Mouse (Mus musculus) lung, postnatal 4 days (tissue): ENCODE data around the gene Smg6.

ENCODE experiments used
- DNase-seq, 2 experiments: peaks; one replicate each; pipeline ENCODE4 v3.0.0; 2021

The Smg6 gene

DNA sequence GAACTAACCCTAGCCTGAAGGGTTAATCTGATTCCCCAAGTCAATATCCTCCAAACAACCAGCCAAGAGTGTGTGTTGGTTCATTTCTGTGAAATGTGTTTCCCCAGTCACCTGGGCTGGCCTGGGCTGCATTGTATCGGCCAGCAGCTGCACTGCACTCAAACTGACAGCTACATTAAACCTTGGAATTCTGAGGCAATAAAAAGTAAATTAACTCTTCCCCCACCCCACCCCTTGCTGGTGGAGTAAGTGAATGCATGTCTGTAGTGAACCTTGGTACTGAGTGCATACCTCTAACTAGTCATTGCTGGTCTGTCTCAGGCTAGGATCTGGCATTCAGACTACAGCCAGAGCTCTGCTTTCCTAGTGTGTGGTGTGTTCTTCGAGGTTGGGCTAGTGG, 124.2 kb downstream of the Smg6 start:
- no peak for DNase-seq

DNA sequence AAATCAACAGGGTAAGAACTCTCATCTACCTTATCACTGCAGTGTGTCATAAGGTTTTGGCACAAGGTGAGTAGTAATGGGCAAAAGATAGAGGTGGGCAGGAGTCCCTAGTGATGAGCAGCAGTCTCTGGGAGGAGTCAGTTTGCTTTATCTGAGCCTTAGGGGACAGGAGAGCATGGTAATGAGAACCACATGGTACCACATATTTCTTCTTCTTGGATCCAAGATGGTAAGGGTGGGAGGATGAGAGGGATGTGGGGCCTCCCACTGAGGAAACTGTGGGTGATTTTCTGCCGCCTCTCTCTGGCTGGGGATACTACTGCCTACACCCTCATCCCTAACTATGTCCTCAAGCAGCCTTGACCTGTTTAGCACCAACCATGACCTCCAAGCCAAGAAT, 125.6 kb downstream of the Smg6 start:
- no peak for DNase-seq

DNA sequence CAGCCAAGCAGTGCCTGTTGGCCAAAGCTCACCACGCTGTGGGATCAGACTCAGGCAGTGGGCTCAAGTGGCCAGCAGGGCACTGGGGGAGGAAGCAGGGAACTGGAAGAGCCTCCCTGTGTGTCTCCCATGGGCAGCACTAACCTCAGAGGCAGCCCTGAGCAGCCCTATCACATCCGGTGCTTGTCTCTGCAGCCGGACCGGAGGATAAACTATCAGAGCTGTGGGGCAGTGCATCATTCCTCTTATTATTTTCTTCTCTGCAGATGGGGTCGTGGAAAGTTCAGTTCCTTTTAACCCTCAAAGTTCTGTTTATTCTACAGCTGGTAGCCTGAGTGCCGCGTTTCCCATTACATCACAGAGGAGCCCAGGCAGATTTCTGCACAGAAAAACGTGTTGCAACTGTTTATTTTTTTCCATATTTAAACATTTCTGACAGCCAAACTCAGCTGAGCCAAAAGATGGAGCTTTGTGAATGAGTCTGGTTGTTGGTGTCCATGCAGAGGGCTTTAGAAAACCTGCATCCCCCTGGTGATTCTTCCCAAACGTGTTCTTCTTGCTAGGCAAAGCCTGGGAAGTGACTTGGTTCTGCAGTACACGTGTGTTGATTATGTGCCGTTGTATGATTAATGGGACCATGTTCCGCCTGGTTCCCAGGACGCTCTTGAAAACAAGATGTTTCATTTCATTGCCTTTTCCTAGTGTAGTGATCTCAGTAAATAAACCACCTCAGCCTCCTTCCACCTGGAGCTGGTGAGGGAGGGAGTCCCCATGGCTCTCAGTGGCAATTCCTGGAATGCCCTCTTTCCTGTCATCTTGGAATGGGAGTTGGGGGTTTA, 126.3 kb downstream of the Smg6 start:
- peak; percentile 79 to 91 for DNase-seq

DNA sequence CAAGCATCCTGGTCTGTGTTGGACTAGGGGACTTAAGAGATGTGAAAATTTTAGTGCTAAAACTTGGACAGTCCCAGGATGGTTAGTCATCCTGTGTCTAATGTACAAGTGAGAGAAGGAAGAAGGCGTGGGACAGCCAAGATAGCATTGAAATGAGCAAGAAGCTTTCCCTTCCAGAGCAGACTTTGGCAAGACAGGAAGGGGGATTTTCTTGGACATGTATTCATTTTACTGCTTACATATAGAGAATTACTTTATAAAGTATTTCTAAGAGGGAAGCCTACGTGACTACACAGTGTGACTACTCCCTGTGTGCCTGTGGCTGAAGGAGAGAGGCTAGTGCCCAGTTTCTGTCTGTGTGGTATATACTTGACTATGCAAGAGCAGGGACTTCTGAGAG, 127.4 kb downstream of the Smg6 start:
- no peak for DNase-seq

DNA sequence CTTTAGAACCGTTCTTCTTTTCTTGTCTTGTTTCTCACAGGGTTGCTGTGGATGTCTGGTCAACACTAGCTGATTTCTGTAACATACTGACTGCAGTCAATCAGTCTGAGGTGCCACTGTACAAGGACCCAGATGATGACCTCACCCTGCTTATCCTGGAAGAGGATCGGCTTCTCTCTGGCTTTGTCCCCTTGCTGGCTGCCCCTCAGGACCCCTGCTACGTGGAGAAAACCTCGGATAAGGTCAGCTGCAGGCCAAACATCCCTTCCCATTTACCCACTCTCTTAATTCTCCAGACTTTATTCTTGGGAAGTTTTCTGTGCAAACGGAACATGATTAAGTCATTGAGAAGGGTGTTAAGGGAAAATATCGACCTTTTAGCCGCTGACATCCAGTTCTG, 128.1 kb downstream of the Smg6 start:
- DNase-seq, result peak; percentile 45 to 65

DNA sequence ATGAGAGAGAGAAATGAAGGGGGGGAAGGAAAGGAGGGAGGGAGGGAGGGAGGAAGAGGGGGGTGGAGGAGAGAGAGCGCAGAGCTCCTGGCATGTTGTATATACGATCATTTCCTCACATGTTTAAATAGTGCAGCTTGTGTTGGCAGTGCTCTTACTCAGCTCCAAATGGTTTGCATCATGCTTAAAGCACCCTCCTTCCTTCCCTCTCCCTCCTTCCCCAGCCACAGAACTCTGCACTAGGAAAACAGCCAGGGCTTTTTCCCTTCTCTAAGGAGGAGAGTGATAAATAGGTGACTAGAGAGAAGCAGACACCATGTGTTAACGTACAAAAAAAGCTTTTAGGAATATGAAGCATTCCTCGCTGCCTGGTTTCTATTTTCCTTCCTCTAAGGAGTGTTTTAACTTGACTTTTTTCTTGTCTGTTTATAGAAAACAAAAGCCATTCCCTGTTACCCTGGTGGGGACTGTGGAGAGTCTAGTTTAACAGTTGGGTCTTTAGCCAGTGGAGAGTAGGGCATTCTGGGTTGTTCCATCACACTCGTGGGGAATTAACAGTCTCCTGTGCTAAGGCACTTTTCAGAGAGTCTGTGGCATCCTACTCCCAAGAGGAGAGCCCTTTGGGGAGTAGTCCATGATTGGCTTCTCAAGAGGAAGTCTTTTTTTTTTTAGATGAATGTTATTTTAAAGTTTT, 128.7 kb downstream of the Smg6 start:
- DNase-seq, result peak; percentile 66

DNA sequence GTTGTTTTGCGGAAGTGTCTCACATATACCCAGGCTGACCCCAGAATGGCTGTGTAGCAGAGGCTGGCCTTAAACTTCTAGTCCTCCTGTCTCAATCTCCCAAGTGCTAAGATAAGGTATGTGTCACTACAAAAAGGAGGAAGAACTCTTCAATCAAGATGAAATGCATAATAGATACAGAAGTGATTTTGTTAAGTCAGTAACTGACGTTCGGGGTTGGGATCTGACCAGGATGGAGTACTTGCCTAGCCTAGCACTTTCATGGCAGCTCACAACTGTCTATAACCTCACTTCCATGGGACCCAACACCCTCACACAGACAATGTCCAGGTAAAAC, 129.2 kb downstream of the Smg6 start:
- DNase-seq, result no peak

DNA sequence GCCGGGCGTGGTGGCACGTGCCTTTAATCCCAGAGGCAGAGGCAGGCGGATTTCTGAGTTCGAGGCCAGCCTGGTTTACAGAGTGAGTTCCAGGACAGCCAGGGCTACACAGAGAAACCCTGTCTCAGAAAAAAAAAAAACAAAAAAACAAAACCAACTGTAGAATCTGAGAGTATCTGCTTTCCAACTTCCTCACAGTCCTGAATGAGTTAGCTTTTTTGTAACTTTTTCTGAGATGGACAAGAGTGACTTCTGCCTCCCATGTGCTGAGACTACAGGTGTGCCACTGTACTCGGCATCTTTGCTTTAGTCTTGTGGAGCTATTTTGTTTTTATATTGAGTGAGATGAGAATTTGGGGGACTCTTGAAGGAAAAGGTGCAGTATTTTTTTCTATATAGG, 137.0 kb downstream of the Smg6 start:
- DNase-seq, result no peak

DNA sequence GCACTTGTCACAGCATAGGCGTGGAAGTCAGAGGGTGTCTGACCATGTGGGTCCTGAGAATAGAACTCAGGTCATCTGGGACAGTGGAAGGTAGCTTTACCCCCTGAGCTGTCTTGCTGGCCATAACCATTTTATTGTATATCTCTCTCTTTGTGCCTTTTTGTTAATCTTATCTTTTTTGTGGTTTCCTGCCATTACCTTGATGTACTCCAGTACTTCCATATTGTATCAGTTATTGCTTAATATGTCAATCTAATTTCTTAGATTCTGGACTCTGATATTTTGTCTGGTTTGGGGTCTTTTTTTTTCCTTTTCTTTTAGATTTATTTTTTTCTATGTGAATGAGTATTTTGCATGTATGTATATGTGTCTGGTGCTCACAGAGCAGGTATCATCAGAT, 138.6 kb downstream of the Smg6 start:
- no peak for DNase-seq

DNA sequence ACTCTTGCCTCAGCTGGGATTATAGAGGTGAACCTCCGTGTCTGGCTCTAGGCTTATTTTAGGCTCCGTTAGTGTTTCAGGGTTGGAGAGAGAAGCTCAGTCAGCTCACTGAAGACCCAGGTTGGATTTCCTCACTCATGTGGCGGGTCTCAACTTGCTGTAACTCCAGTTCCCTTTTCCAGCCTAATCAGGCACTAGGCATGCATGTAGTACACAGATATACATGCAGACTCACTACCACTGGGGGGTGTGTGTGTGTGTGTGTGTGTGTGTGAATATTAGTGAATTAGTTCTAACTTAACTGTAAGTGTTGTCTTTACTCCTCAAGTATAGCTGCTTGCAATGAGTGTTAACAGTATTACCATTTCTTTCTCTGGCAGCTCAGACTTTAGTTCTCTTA, 145.7 kb downstream of the Smg6 start:
- DNase-seq, result no peak

DNA sequence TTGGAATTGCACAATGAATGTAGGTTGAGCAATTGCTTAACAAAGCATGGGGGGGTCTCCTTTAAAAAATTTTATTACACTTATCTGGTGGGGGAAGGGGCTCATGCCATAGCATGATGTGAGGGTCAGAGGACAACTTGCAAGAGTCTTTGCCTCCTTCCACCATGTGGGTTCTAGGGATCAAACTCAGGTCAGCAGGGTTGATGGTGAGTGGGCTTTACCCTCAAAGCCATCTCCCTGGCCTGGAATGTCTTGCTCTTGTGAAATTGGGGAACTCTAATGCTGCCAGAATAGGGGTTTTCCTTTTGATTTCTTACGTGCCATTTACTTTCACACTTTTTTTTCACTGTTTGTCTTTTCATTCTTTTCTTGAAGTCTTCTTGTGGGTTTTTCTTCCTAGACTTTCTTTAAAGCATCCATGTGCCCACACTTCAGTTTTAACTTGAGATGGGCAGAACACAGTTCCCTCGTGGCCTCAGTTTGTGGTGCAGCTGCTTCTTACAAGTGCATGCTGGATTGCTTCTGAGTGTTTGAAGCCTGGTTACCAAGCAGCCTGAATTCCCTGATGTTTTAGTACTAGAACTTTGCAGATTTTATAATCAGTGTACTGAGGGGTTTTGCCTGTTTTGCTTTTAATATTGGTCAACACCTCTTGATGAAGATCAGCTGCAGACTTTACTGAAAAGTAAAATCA, 147.5 kb downstream of the Smg6 start:
- no peak for DNase-seq

DNA sequence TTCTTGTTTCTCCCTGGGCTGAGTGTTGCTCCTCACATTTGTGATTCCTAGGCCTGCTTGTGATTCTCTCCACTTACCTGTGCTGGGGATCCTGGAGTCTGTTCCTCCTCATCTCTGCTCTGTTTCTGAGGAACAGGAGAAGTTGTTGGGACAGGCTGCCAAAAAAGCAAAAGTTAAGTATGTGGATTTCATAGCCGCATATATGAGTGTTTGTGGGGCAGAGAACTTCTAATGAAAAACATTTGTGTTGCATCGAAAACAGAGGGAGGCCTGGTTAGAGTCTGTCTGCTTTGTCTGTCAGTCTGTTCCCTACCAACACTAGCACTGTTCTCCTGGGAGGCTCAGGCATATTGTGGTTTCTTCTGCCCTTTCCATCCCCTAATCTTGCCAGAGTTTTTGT, 148.1 kb downstream of the Smg6 start:
- DNase-seq, result no peak

DNA sequence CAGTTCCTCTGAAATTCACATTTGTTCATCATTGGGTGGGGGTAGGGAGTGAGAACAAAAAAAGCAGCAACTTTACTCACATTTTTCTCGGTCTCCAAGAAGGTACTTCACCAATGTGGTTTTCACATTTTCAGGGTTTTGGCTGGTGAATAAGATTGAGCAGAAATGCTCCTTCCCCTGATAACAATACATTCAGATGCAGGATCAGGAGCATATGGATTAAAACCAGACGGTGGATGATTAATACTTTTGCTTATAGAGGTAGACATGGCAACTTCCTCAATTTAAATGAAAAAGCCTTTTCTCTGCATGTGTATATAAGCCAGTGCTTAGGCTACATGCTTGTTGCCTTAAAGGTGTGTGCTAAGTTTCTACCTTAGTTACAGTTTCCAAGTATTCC, 148.9 kb downstream of the Smg6 start:
- DNase-seq, result no peak

DNA sequence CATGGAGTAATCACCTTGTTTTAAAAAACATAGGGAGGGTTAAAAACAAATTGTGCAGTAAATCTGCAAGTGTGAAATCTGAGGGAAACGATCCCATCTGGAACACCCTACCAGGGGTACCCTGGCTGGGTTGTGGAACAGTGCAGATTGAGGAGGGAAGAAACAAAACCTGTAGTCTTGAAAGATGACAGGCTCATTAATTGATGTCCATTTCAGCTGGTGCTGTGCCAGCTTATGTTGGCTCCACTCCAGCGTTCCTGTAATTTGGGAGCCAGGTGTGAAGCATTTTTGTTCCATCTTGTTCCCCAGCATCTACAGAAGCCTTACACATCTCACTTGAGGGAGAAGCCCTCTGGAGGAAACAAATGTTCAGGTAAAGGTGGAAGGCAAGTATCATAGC, 153.0 kb downstream of the Smg6 start:
- DNase-seq, result no peak

DNA sequence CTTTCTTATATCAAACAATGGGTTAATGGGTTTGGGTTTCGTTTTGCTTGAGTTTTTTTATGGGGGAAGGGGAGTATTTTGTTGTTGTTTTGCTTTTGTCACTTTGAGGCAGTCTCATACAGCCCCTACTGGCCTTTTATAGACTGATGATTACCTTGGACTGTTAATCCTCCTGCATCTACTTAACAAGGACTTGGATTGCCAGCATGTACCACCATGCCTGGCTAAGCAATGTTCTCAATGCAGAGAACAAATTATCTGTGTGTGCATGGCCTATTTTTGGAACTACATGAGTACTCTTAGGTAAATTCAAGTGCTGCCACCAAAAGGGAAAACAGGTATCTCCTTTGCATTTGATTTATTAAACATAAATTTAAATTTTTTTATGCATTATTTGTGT, 157.4 kb downstream of the Smg6 start:
- no peak for DNase-seq

DNA sequence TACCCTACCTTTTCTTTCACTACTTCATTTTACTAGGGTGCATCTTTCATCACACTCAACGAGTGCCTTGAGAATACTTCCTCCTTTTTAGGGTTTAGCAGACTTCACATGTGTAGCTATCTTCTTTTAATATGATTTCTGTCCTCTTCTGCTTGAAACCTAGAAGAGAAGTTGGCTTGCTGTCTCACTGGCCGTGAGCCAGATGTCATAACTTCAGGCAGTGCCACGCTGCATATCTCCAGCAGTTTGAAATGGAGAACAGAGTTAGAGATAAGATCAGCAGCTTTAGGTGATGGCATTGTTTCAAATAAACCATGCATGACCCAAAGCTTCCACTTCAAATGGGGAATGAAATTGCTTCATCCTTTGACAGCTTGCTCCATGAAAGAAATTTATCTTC, 166.5 kb downstream of the Smg6 start:
- DNase-seq, result peak; percentile 65 to 81

DNA sequence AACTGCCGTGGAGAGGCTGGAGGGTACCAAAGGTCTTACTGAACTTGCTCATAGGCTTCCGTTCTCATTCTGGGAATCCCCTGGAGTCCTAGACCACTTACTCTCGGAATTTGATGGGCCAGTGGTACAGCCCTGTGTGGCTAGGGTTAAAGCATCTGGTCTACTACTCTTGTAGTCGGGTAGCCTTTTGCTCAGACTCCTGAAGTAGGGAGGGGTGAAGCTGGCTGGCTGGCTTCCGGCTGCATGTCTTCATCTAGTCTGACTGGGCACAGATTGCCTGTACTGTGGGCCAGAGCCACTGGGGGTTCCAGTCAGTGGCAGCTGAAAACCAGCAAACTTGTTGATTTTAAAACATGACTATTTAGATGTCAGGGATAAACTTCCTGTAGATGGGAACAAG, 167.0 kb downstream of the Smg6 start:
- peak; percentile 65 to 86 for DNase-seq

DNA sequence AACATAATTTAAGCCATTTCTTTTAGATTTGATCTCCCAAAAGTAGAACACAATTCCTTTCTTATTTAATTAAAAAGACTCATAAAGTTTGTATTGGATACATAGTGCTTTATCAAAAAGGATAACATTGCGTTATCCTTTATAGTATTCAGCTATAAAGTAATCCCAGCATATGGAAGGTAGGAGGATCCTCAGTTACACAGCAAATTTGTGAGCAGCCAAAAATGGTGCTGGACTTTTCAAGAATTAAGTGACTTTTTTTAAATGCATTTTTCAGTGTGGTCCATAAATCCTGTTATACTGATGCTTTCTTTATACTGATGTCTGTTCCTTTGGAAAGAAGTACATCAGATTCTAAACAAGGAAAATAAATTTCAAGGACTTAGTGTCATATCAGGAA, 169.1 kb downstream of the Smg6 start:
- DNase-seq, result no peak

DNA sequence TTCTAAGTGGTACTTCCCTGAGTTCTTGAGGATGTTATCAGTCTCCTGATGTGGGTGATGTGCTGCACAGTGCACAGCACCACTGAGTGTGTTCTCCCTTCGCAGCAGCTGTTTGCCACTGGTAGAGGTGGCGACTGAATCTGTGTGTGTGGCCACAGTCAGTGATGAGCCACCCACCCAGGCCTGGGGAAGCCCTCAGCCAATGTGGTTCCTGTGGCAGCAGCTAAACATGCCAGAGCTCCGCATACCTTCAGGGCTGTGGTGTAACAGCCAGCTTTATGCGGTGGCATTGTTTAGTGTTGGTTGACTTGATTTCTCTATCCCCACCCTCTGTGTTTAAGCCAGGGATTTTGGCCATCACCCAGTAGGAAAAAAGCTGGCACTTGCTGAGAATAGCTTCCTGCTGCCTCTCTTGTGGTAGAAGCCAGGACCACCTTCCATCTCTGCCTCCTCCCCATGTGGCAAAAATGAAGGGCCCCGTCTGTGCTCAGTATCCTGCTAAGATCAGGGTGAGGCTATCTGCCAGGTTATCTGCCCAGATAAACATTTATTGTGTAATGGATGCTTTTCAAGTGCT, 177.2 kb downstream of the Smg6 start:
- peak in 1 of 2 experiments; percentile 31 for DNase-seq

DNA sequence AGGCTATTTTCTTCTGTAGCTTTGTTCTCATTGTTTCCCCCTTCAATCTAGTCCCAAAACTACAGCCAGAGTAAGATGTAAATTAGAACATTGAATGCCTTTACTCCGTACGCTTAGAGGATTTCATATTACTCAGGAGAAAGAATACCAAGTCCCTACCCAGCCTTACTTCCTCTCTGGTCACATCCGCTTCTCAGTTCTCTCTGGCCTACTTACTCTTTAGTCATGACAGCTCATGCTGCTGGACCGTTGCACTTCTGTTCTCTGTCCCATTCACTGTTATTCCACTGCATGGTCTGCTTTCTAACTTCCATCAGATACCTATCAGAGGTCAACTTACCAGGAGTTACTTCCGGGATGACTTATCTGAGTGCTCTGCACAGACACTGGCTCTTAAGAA, 181.0 kb downstream of the Smg6 start:
- DNase-seq, result no peak

DNA sequence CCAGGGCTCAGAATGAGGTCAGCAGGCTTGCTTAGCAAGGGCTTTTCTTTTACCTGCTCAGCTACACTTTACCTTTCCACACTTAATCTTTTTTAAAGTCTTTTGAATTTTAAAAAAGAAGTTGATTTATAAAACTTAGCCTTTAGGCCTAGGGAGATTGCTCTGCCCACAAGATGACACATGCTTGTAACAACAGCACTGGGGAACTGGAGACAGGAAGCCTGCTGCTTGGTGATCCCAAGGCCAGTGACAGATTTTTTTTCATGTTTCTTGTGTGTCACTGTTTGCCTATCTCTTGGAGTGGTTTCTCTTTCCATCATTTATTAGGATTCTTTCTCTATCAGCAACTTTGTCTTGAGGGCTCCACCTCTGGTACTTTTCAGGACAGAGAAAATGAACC, 183.3 kb downstream of the Smg6 start:
- DNase-seq, result no peak

DNA sequence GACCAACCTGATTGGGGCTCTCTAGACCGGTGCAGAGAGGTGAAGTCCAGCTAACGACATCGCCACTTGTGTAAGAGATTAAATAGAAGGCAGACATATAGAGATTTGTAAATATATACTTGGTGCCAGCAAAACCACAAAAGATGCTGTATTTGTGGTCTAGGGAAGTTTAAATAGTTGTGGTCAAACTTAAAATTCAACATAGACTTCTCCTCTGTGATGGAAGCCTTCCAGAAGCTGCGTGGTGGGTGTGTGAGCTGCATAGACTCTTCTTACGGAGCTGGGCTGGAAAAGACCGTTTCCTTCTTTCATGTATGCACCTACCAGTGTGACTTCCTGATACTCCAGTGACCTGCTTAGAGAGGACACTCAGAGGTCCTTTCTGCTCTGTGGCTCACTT, 190.8 kb downstream of the Smg6 start:
- no peak for DNase-seq

DNA sequence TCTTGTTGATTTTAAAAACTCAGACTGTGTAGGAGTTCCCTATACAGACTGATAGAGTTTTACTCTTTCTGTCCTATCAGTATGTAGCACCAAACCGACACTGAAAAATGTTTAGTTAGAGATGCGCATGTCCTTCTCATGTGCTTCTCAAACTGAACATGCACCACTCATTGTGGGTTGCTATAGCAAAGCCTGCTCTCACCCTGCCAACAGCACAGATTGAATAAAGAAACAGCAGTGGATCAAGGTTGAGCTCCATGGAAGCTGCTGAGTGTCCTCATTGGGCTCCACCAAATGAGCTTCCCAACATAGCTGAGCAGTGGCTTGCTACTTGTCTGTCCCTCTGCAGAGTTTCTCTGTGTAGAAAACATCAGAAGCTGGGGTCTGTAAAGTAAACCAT, 192.5 kb downstream of the Smg6 start:
- DNase-seq, result no peak

DNA sequence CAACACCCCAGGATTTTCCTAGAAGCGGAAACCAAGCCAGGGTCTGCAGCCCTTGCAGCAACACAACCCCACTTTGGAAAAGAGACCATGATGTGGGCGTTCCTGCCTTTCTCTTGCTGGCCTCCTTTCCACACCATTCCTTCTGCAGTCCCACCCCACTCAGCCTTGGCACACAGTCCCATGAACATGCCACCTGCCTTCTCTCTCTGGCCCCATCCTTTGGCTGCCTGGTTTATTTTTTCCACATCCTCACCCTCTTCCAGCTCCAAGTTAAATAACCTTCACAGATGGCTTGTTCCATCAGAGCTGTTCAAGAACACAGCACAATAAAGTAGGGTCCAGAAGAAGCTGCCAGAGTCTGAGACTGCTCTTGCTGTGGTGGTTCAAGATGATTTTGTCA, 193.7 kb downstream of the Smg6 start:
- DNase-seq, result no peak
